Comparison of ENCODE assay signal across 7 mouse cellular contexts in the genomic region with DNA sequence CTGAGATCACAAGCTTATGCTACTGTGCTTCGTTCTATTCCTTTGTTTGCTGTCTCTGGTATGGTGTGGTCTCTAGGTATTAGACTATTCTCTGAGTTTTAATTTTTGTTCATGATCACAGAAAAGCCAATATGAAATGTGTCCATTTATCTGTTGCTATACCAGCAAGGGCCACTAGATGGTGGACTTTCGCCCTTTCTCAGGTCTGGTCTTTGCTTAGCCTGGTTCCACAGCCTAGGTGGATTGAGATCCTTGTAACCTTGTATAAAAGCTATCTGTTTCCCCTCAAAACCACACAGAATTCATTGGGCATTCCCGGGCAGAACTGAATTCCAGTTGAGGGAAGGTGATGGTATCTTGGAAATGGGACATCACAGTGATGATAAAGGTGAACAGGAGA. TPM values are rescaled to one million over a fixed set of nuclear protein-coding genes. Genes with fewer than 3 reads are reported as not detected.
DNase-seq lines count a peak whose midpoint lies in the region; ATAC-seq and TF ChIP-seq lines count a peak whose summit lies in the region.

No protein-coding gene starts in this region.

- no peaks in the 10 kb centered on the region for H3K36me3 ChIP-seq in ES-E14 (ENCODE audit: control insufficient read depth, insufficient read depth, low read length, poor library complexity, severe bottlenecking)

- H3K4me1 ChIP-seq in ES-E14 (ENCODE audit: control insufficient read depth in 2 of 2, insufficient read depth in 2 of 2, low read length in 2 of 2, poor library complexity in 1 of 2) = no peaks in the 10 kb centered on the region

- H3K9ac ChIP-seq in ES-E14 (ENCODE audit: insufficient read depth, low read depth, low read length, poor library complexity, severe bottlenecking) = no peak overlapping the region

- intact Hi-C loops in heart, postnatal 14 days (cut with DNase I) = loop anchor here (1.0 to 5.0 kb wide), 4 partner anchors 40 to 287 kb away; no protein-coding TSS in a partner anchor

- no peaks in the 10 kb centered on the region for H3K9me3 ChIP-seq in ES-E14 (ENCODE audit: control insufficient read depth, insufficient read depth, low read depth, low read length)

- in situ Hi-C loops in ES-E14 (cut with MboI; ENCODE audit: low sequenced_read_pairs in 2 of 2, unreplicated experiment in 2 of 2) = loop anchor here in 1 of 2 experiments (25.0 kb wide), 1 partner anchor 297 kb away; the partner anchor contains the start of gene Suclg1

- ATAC-seq in megakaryocyte, adult 5-6 weeks (ENCODE audit: poor library complexity, severe bottlenecking) = peak; percentile 69

- no peak for DNase-seq in ES-E14 (ENCODE audit: low read depth, low spot score)
- DNase-seq in adrenal gland, adult 2 months = peak; percentile 62
- peak; percentile 83 for DNase-seq in embryo, embryonic 10.5 days (ENCODE audit: low spot score)
- peak; percentile 61 to 82 for DNase-seq in heart, postnatal 14 days
- DNase-seq in layer of hippocampus, adult 8-10 months (ENCODE audit: low spot score in 2 of 2) = peak; percentile 32 to 82
- peak; percentile 68 to 82 for DNase-seq in right cerebral cortex, postnatal 10 days (ENCODE audit: low spot score in 2 of 2)

- no peak overlapping the region for H3K4me3 ChIP-seq in ES-E14 (ENCODE audit: insufficient read depth in 1 of 2, low read depth in 1 of 2, low read length in 2 of 2, poor library complexity in 1 of 2, severe bottlenecking in 1 of 2)

- H3K27ac ChIP-seq in ES-E14 (ENCODE audit: insufficient read depth, low read depth, low read length, poor library complexity, severe bottlenecking) = no peak overlapping the region

TF ChIP-seq in ES-E14, 5 proteins besides CTCF, POLR2A, EP300 and RAD21:
- TF ChIP-seq HCFC1 (IDR thresholded peaks at IDR 0.05; ENCODE audit: borderline replicate concordance, insufficient read depth, low read length) (no peak), ZC3H11A (IDR thresholded peaks at IDR 0.05; ENCODE audit: borderline replicate concordance, low read depth, low read length) (peak; percentile 61; the same call in 1 of the 2 replicates), ZNF384 (IDR thresholded peaks at IDR 0.05; ENCODE audit: low read depth, low read length) (no peak), MAFK (IDR thresholded peaks at IDR 0.05; ENCODE audit: insufficient read depth, low read depth, low read length) (no peak), CHD2 (IDR thresholded peaks at IDR 0.05; ENCODE audit: low read depth, low read length) (no peak)

RNA-seq across cellular contexts. Expression of gene Tmsb10, which starts 18.1 kb away (rescaled TPM):
- 430 and 651 TPM in 2 replicates for total RNA-seq in ES-E14 (2012; rRNA removed)
- total RNA-seq in adrenal gland, adult 2 months (2021) = 100 to 1,000 TPM; 169 to 249 TPM
- polyA plus RNA-seq in adrenal gland, adult 2 months (2012; rRNA removed) = 18.0 and 18.5 TPM in 2 replicates
- total RNA-seq in heart, postnatal 14 days (2021) = 100 to 1,000 TPM; 220 to 281 TPM
- total RNA-seq in layer of hippocampus, adult 8-10 months (2022) = 100 to 1,000 TPM; 202 to 382 (median 276) TPM
- total RNA-seq in megakaryocyte, adult 5-6 weeks (2015) = 3,978 and 3,999 TPM in 2 replicates
- 2,780 and 3,394 TPM in 2 replicates for total RNA-seq in megakaryocyte, adult 5-6 weeks (2017)

RNA-seq across cellular contexts. Expression of gene Kcmf1, which starts 40.7 kb away (rescaled TPM):
- 101 and 122 TPM in 2 replicates for total RNA-seq in ES-E14 (2012; rRNA removed)
- 100 to 1,000 TPM in 1 of 2 experiments, 10 to 100 TPM in 1; 77.9 to 108 TPM for total RNA-seq in adrenal gland, adult 2 months (2021)
- 213 and 217 TPM in 2 replicates for polyA plus RNA-seq in adrenal gland, adult 2 months (2012; rRNA removed)
- total RNA-seq in heart, postnatal 14 days (2021) = 10 to 100 TPM; 84.8 to 85.3 TPM
- 10 to 100 TPM; 57.9 to 64.6 (median 62.4) TPM for total RNA-seq in layer of hippocampus, adult 8-10 months (2022)
- total RNA-seq in megakaryocyte, adult 5-6 weeks (2015) = 81.0 and 110 TPM in 2 replicates
- 100 and 110 TPM in 2 replicates for total RNA-seq in megakaryocyte, adult 5-6 weeks (2017)
